Mouse (Mus musculus): ENCODE results near the gene Vdac2. TPM values are rescaled to one million over a fixed set of nuclear protein-coding genes. Genes with fewer than 3 reads are reported as not detected.

The Vdac2 gene
- 121 to 138 TPM (median 132 TPM) in 4 replicates for total RNA-seq (2023; ENCODE audit: inconsistent age)

DNA sequence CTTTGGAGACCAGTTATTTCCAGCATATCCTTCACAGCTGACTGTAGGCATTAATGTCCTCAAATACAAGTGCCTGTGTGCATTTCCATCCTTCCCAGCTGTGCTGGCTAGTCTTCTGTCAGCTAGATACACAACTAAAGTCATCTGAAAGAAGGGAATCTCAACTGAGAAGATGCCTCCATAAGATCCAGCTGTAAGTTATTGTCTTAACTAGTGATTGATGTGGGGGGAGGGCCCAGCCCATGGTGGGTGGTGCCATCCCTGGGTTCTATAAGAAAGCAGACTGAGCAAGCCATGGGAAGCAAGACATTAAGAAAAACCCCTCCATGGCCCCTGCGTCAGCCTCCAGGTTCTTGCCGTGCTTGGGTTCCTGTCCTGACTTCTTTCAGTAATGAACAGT is at the start of gene Vdac2:
TSS of gene Vdac2 (plus strand) at position 301 of the 400 bp plus-strand sequence.

GRCm38 (mm10) chr14:21848166-21849154 is 23.4 kb downstream of the Vdac2 start, which contains the start of gene Comtd1:
TSS of gene Comtd1 (minus strand) at chr14:21848977.

Other genes starting within 250 kb of the Vdac2 start
- gene Dupd1, start 110.7 kb upstream of the Vdac2 start, total RNA-seq (2023; ENCODE audit: inconsistent age), result not detected in 4 replicates
- gene Samd8, start 74.7 kb upstream of the Vdac2 start, total RNA-seq (2023; ENCODE audit: inconsistent age), result 23.7 to 33.2 TPM (median 26.5 TPM) in 4 replicates
- not detected in 4 replicates for gene Dusp13, start 74.1 kb upstream of the Vdac2 start, total RNA-seq (2023; ENCODE audit: inconsistent age)
- 8.4 to 12.6 TPM (median 10.6 TPM) in 4 replicates for gene Comtd1, start 23.7 kb downstream of the Vdac2 start, total RNA-seq (2023; ENCODE audit: inconsistent age)
- 0.57 to 0.86 TPM (median 0.62 TPM) in 4 replicates for gene Zfp503, start 164.4 kb downstream of the Vdac2 start, total RNA-seq (2023; ENCODE audit: inconsistent age)
- 1.2 to 3.3 TPM (median 2.2 TPM) in 4 replicates for gene Lrmda, start 194.5 kb downstream of the Vdac2 start, total RNA-seq (2023; ENCODE audit: inconsistent age)